Mouse (Mus musculus) CH12.LX (cell line): Measurements from ENCODE around the gene Lmo7. TPM values are rescaled to one million over a fixed set of nuclear protein-coding genes. Genes with fewer than 3 reads are reported as not detected.

Experiments
- DNase-seq: peaks from one replicate; pipeline ENCODE4 v3.0.0-alpha.2; 2013; ENCODE audit errors: extremely low read depth
- H3K27ac ChIP-seq: 2 replicates; pipeline ENCODE4 v1.5.1; 2012; ENCODE audit warnings: low read depth, mild to moderate bottlenecking, control low read depth, moderate library complexity; ENCODE audit not compliant: insufficient read depth
- H3K27me3 ChIP-seq: replicated peaks from 2 replicates; pipeline ENCODE3; 2012; ENCODE audit warnings: inconsistent platforms
- H3K36me3 ChIP-seq, 2 experiments: replicated peaks in 1 of 2; 2 replicates each; pipeline versions ENCODE3 to v1.6.1; 2012; ENCODE audit warnings: inconsistent platforms in 1 of 2, low read length in 1 of 2, mild to moderate bottlenecking in 1 of 2, mixed read lengths in 1 of 2, moderate library complexity in 1 of 2; ENCODE audit not compliant: control insufficient read depth in 1 of 2, insufficient read depth in 1 of 2
- H3K4me1 ChIP-seq, 2 experiments: 2 replicates each; pipeline ENCODE4 v1.6.1; 2012; ENCODE audit warnings: inconsistent platforms in 1 of 2, moderate library complexity in 1 of 2; ENCODE audit not compliant: insufficient read depth in 2 of 2, control insufficient read depth in 1 of 2
- H3K4me2 ChIP-seq: 2 replicates; pipeline ENCODE4 v1.6.1; 2012; ENCODE audit warnings: low read depth, mild to moderate bottlenecking, control low read depth; ENCODE audit not compliant: poor library complexity, insufficient read depth, severe bottlenecking
- H3K4me3 ChIP-seq, 3 experiments: fragments of 150-350 bp in 1 of 3; sonication (generic) in 1 of 3; replicated peaks in 1 of 3; 2 replicates each; pipeline versions ENCODE3 to v1.5.1; 2011 to 2012; ENCODE audit warnings: low read depth in 2 of 3, low read length in 2 of 3, mild to moderate bottlenecking in 2 of 3, moderate library complexity in 2 of 3, control low read depth in 1 of 3, improper control_type of control experiment in 1 of 3, inconsistent platforms in 1 of 3, mixed read lengths in 1 of 3; ENCODE audit not compliant: poor library complexity in 1 of 3
- H3K79me2 ChIP-seq: replicated peaks from 2 replicates; pipeline ENCODE4 v1.6.1; 2012; ENCODE audit warnings: mild to moderate bottlenecking, moderate library complexity; ENCODE audit not compliant: control insufficient read depth, poor library complexity, insufficient read depth, severe bottlenecking; ENCODE audit errors: extremely low read depth
- H3K9ac ChIP-seq: 2 replicates; pipeline ENCODE4 v1.6.1; 2012; ENCODE audit warnings: low read depth, mild to moderate bottlenecking, control low read depth, moderate library complexity; ENCODE audit not compliant: insufficient read depth
- H3K9me3 ChIP-seq: replicated peaks from 2 replicates; pipeline ENCODE3; 2012; ENCODE audit warnings: low read length, inconsistent platforms, mixed read lengths
- CTCF ChIP-seq, 2 experiments: IDR thresholded peaks in 1 of 2; conservative IDR thresholded peaks in 1 of 2; 2 replicates each; pipeline ENCODE4 v1.5.1; 2011 to 2012; ENCODE audit warnings: low read depth in 2 of 2, low read length in 2 of 2, improper control_type of control experiment in 1 of 2, inconsistent platforms in 1 of 2, mild to moderate bottlenecking in 1 of 2, moderate library complexity in 1 of 2
- HCFC1 ChIP-seq: IDR thresholded peaks from 2 replicates; pipeline ENCODE4 v1.6.1; 2012; ENCODE audit warnings: low read depth, mild to moderate bottlenecking, inconsistent platforms, low read length, improper control_type of control experiment
- IRF4 ChIP-seq: IDR thresholded peaks from 2 replicates; pipeline ENCODE4 v1.6.1; 2014; ENCODE audit warnings: low read depth, mild to moderate bottlenecking, inconsistent platforms, low read length, improper control_type of control experiment
- MAX ChIP-seq: IDR thresholded peaks from 2 replicates; pipeline ENCODE4 v1.6.1; 2011; ENCODE audit warnings: low read length, improper control_type of control experiment
- MAZ ChIP-seq: IDR thresholded peaks from 2 replicates; pipeline ENCODE4 v1.6.1; 2012; ENCODE audit warnings: low read depth, mild to moderate bottlenecking, inconsistent platforms, low read length, improper control_type of control experiment, moderate library complexity
- MXI1 ChIP-seq: IDR thresholded peaks from 2 replicates; pipeline ENCODE4 v1.6.1; 2011; ENCODE audit warnings: mild to moderate bottlenecking, low read depth, low read length, improper control_type of control experiment
- POLR2AphosphoS2 ChIP-seq: IDR thresholded peaks from 2 replicates; pipeline ENCODE4 v1.6.1; 2011; ENCODE audit warnings: low read depth, low read length, improper control_type of control experiment
- RAD21 ChIP-seq: IDR thresholded peaks from 2 replicates; pipeline ENCODE4 v1.6.1; 2011; ENCODE audit warnings: low read depth, mild to moderate bottlenecking, low read length, improper control_type of control experiment, moderate library complexity
- SIN3A ChIP-seq: IDR thresholded peaks from 2 replicates; pipeline ENCODE4 v1.6.1; 2012; ENCODE audit warnings: low read length, improper control_type of control experiment, inconsistent platforms
- TBP ChIP-seq: conservative IDR thresholded peaks from 2 replicates; pipeline ENCODE4 v1.6.1; 2011; ENCODE audit warnings: low read depth, low read length, improper control_type of control experiment
- UBTF ChIP-seq: IDR thresholded peaks from 2 replicates; pipeline ENCODE4 v1.6.1; 2012; ENCODE audit warnings: low read depth, mild to moderate bottlenecking, inconsistent platforms, low read length, improper control_type of control experiment, moderate library complexity
- ZC3H11A ChIP-seq: IDR thresholded peaks from 2 replicates; pipeline ENCODE4 v1.6.1; 2012; ENCODE audit warnings: low read depth, mild to moderate bottlenecking, inconsistent platforms, low read length, improper control_type of control experiment
- ZKSCAN1 ChIP-seq: IDR thresholded peaks from 2 replicates; pipeline ENCODE4 v1.6.1; 2012; ENCODE audit warnings: low read depth, inconsistent platforms, low read length, improper control_type of control experiment, borderline replicate concordance
- dilution Hi-C: fragments of 300-500 bp; cut with MboI; formaldehyde crosslinking; loops from 2 replicates; pipeline ENCODE4 v1.14.3; 2020; ENCODE audit warnings: low sequenced_read_pairs; ENCODE audit not compliant: extremely low pct_unique_long_range_greater_than_20kb, extremely low pct_ligation_motif_present
- in situ Hi-C: fragments of 300-500 bp; cut with MboI; formaldehyde crosslinking; loops from 3 replicates; pipeline ENCODE4 v1.14.3; 2019; ENCODE audit warnings: low sequenced_read_pairs, low pct_ligation_motif_present, low pct_unique_long_range_greater_than_20kb, mixed read lengths
- polyA plus RNA-seq: library from polyadenylated mRNA; unstranded; fragments of >175 nt; gene quantifications from 2 replicates; pipeline ENCODE4 v1.2.1, GENCODE M21; 2012; ENCODE audit warnings: low read depth; ENCODE audit not compliant: insufficient read length
- total RNA-seq, 2 experiments: library from RNA; depleted of rRNA; stranded (reverse); fragments of 300-350 nt in 1 of 2; fragments of >200 nt in 1 of 2; gene quantifications; 2 replicates each; pipeline ENCODE4 v1.2.3; 2012 to 2014

Gene Lmo7
- total and polyA plus RNA-seq, 3 experiments, result 5.0 to 11.9 (median 8.3) TPM

GRCm38 (mm10) chr14:101778426-101778825 lies 48.7 kb downstream of the Lmo7 start:
- Histone ChIP-seq H3K9ac (no peak overlapping the region), H3K27me3 (no peaks in the 10 kb centered on the region), H3K4me3 (no peak overlapping the region), H3K4me2 (no peak overlapping the region), H3K9me3 (no peaks in the 10 kb centered on the region), H3K79me2 (no peaks in the 10 kb centered on the region), H3K4me1 (peaks cover 2 to 10% of the 10 kb centered on the region in 2 experiments; a peak in 3 of 4 replicates), H3K36me3 (no peaks in the 10 kb centered on the region), H3K27ac (no peak overlapping the region)
- dilution Hi-C loops, result no loop called here
- in situ Hi-C loops, result no loop called here
- TF ChIP-seq MAZ (no peak), RAD21 (no peak), CTCF (conservative IDR thresholded peaks at IDR 0.05 in 1 of 2, IDR thresholded peaks at IDR 0.05 in 1 of 2; ENCODE audit: low read depth in 2 of 2, low read length in 2 of 2) (no peak), IRF4 (no peak), HCFC1 (no peak), TBP (no peak), UBTF (no peak)
- DNase-seq, result no peak

- no peak overlapping the region for H3K27ac ChIP-seq
- no peaks in the 10 kb centered on the region for H3K27me3 ChIP-seq
- DNase-seq, result no peak
- peaks cover under 1 to 21% of the 10 kb centered on the region in 2 experiments; a peak in 3 of 4 replicates for H3K4me1 ChIP-seq
- no peak for TF ChIP-seq SIN3A
- no peak for TF ChIP-seq MAZ
- no peak for TF ChIP-seq HCFC1
- no peak for TF ChIP-seq POLR2AphosphoS2
- no peak for TF ChIP-seq UBTF
- dilution Hi-C loops (no loop called here), in situ Hi-C loops (loop anchor here (10.0 kb wide), 1 partner anchor 165 kb away; no protein-coding TSS in a partner anchor)
- no peaks in the 10 kb centered on the region for H3K79me2 ChIP-seq
- no peak overlapping the region for H3K4me3 ChIP-seq
- no peak overlapping the region for H3K9ac ChIP-seq
- no peaks in the 10 kb centered on the region for H3K9me3 ChIP-seq
- H3K36me3 ChIP-seq, result no peaks in the 10 kb centered on the region
- H3K4me2 ChIP-seq, result no peak overlapping the region
These were observed 50.3 kb downstream of the Lmo7 start for GRCm38 (mm10) chr14:101780016-101780415.

- H3K27me3 ChIP-seq, result no peaks in the 10 kb centered on the region
- in situ Hi-C loops (loop anchor here (10.0 kb wide), 1 partner anchor 164 kb away; no protein-coding TSS in a partner anchor), dilution Hi-C loops (no loop called here)
- H3K9me3 ChIP-seq, result no peaks in the 10 kb centered on the region
- H3K27ac ChIP-seq, result no peak overlapping the region
- H3K79me2 ChIP-seq, result no peaks in the 10 kb centered on the region
- TF ChIP-seq MAX (no peak), ZC3H11A (no peak), MXI1 (no peak), IRF4 (no peak), ZKSCAN1 (no peak), TBP (no peak)
- H3K4me1 ChIP-seq, result peaks cover 0 to 21% of the 10 kb centered on the region in 2 experiments; a peak in 2 of 4 replicates
- no peak for DNase-seq
- H3K4me2 ChIP-seq, result no peak overlapping the region
- H3K4me3 ChIP-seq, result no peak overlapping the region
- no peaks in the 10 kb centered on the region for H3K36me3 ChIP-seq
- H3K9ac ChIP-seq, result no peak overlapping the region
These were observed 51.5 kb downstream of the Lmo7 start for GRCm38 (mm10) chr14:101781219-101781618.
